Mouse (Mus musculus): ENCODE data around the gene Actr1b. TPM values are rescaled to one million over a fixed set of nuclear protein-coding genes. Genes with fewer than 3 reads are reported as not detected.

The Actr1b gene
- polyA plus RNA-seq, 1 experiment from 2014 or later = 27.3 TPM

- H3K27ac ChIP-seq (replicated peaks) = no peak overlapping the region
- H3K4me1 ChIP-seq (replicated peaks) = no peaks in the 10 kb centered on the region
- H3K9me3 ChIP-seq (replicated peaks) = no peaks in the 10 kb centered on the region
- H3K36me3 ChIP-seq (replicated peaks) = no peaks in the 10 kb centered on the region
- H3K4me3 ChIP-seq (replicated peaks) = no peak overlapping the region
- WGBS (ENCODE audit: insufficient replicate concordance) = 63% methylated on average over 5 of the region's 5 CpGs
- no peak overlapping the region for H3K9ac ChIP-seq
- no peak overlapping the region for H3K4me2 ChIP-seq
- no peak for ATAC-seq (ENCODE audit: insufficient read depth)
- peaks cover 20% of the 10 kb centered on the region for H3K27me3 ChIP-seq
Measured at GRCm38 (mm10) chr1:36739231-36739630, 25.0 kb upstream of the Actr1b start.

- Histone ChIP-seq H3K36me3 (replicated peaks) (no peaks in the 10 kb centered on the region), H3K4me2 (no peak overlapping the region), H3K27ac (replicated peaks) (no peak overlapping the region), H3K4me3 (replicated peaks) (no peak overlapping the region), H3K9ac (no peak overlapping the region), H3K9me3 (replicated peaks) (no peaks in the 10 kb centered on the region), H3K4me1 (replicated peaks) (no peaks in the 10 kb centered on the region), H3K27me3 (peaks cover 7% of the 10 kb centered on the region)
- WGBS (ENCODE audit: insufficient replicate concordance) = 8% methylated on average over 4 of the region's 4 CpGs
- no peak for ATAC-seq (ENCODE audit: insufficient read depth)
Measured at GRCm38 (mm10) chr1:36737300-36737699, 23.1 kb upstream of the Actr1b start.

GRCm38 (mm10) chr1:36724057-36724431, 9.8 kb upstream of the Actr1b start:
- Histone ChIP-seq H3K36me3 (replicated peaks) (no peaks in the 10 kb centered on the region), H3K9ac (no peak overlapping the region), H3K27me3 (no peaks in the 10 kb centered on the region), H3K27ac (replicated peaks) (no peak overlapping the region), H3K4me1 (replicated peaks) (no peaks in the 10 kb centered on the region), H3K9me3 (replicated peaks) (no peaks in the 10 kb centered on the region), H3K4me3 (replicated peaks) (no peak overlapping the region), H3K4me2 (no peak overlapping the region)
- WGBS (ENCODE audit: insufficient replicate concordance) = 73% methylated on average over 4 of the region's 4 CpGs
- ATAC-seq (ENCODE audit: insufficient read depth) = no peak

- 62% methylated on average over 16 of the region's 16 CpGs for WGBS (ENCODE audit: insufficient replicate concordance)
Measured at GRCm38 (mm10) chr1:36723146-36724056, 9.2 kb upstream of the Actr1b start.

GRCm38 (mm10) chr1:36718786-36719185, 4.6 kb upstream of the Actr1b start:
- H3K4me3 ChIP-seq (replicated peaks) = no peak overlapping the region
- WGBS (ENCODE audit: insufficient replicate concordance) = 27% methylated on average over 1 of the region's 1 CpGs
- H3K27ac ChIP-seq (replicated peaks) = no peak overlapping the region
- H3K27me3 ChIP-seq = no peaks in the 10 kb centered on the region
- no peak for ATAC-seq (ENCODE audit: insufficient read depth)
- no peaks in the 10 kb centered on the region for H3K36me3 ChIP-seq (replicated peaks)
- no peaks in the 10 kb centered on the region for H3K4me1 ChIP-seq (replicated peaks)
- no peaks in the 10 kb centered on the region for H3K9me3 ChIP-seq (replicated peaks)
- H3K4me2 ChIP-seq = no peak overlapping the region
- H3K9ac ChIP-seq = no peak overlapping the region

More at GRCm38 (mm10) chr1:36723146-36724056, 9.2 kb upstream of the Actr1b start:
- no peak overlapping the region for H3K4me2 ChIP-seq
- no peaks in the 10 kb centered on the region for H3K4me1 ChIP-seq (replicated peaks)
- no peak for ATAC-seq (ENCODE audit: insufficient read depth)
- H3K27me3 ChIP-seq = no peaks in the 10 kb centered on the region
- no peaks in the 10 kb centered on the region for H3K36me3 ChIP-seq (replicated peaks)
- H3K9ac ChIP-seq = no peak overlapping the region
- H3K27ac ChIP-seq (replicated peaks) = no peak overlapping the region
- no peaks in the 10 kb centered on the region for H3K9me3 ChIP-seq (replicated peaks)
- H3K4me3 ChIP-seq (replicated peaks) = no peak overlapping the region

GRCm38 (mm10) chr1:36711104-36711503, 3.1 kb downstream of the Actr1b start:
- Histone ChIP-seq H3K9ac (no peak overlapping the region), H3K27me3 (no peaks in the 10 kb centered on the region), H3K4me2 (no peak overlapping the region), H3K36me3 (replicated peaks) (peaks cover 17% of the 10 kb centered on the region), H3K27ac (replicated peaks) (no peak overlapping the region), H3K4me1 (replicated peaks) (peaks cover 30% of the 10 kb centered on the region), H3K4me3 (replicated peaks) (no peak overlapping the region), H3K9me3 (replicated peaks) (no peaks in the 10 kb centered on the region)
- WGBS (ENCODE audit: insufficient replicate concordance) = 79% methylated on average over 2 of the region's 2 CpGs
- no peak for ATAC-seq (ENCODE audit: insufficient read depth)

GRCm38 (mm10) chr1:36709854-36710280, 4.4 kb downstream of the Actr1b start, which contains the start of gene 4933424G06Rik:
Gene 4933424G06Rik, plus strand, starts transcription at chr1:36710149.
- WGBS (ENCODE audit: insufficient replicate concordance) = 0% methylated on average over 29 of the region's 29 CpGs
- peak within 1 kb of the TSS; percentile 80 for H3K27ac ChIP-seq (replicated peaks)
- peaks cover 30% of the 10 kb centered on the region for H3K4me1 ChIP-seq (replicated peaks)
- peak within 1 kb of the TSS; percentile 85 for H3K4me3 ChIP-seq (replicated peaks)
- no peaks in the 10 kb centered on the region for H3K27me3 ChIP-seq
- no peaks in the 10 kb centered on the region for H3K9me3 ChIP-seq (replicated peaks)
- peak; percentile 98 for ATAC-seq (ENCODE audit: insufficient read depth)
- H3K4me2 ChIP-seq = peak within 1 kb of the TSS; percentile 88
- H3K9ac ChIP-seq = peak within 1 kb of the TSS; percentile 89
- H3K36me3 ChIP-seq (replicated peaks) = peaks cover 29% of the 10 kb centered on the region

GRCm38 (mm10) chr1:36709055-36709853, 5.0 kb downstream of the Actr1b start:
- Histone ChIP-seq H3K27me3 (no peaks in the 10 kb centered on the region), H3K36me3 (replicated peaks) (peaks cover 35% of the 10 kb centered on the region), H3K9ac (peak overlapping the region; percentile 89), H3K4me3 (replicated peaks) (peak overlapping the region; percentile 85), H3K27ac (replicated peaks) (peak overlapping the region; percentile 80), H3K9me3 (replicated peaks) (no peaks in the 10 kb centered on the region), H3K4me1 (replicated peaks) (peaks cover 30% of the 10 kb centered on the region), H3K4me2 (peak overlapping the region; percentile 88)
- peak; percentile 66 for ATAC-seq (ENCODE audit: insufficient read depth)
- under 1% methylated on average over 33 of the region's 33 CpGs for WGBS (ENCODE audit: insufficient replicate concordance)

GRCm38 (mm10) chr1:36708626-36709025, 5.6 kb downstream of the Actr1b start:
- peaks cover 30% of the 10 kb centered on the region for H3K4me1 ChIP-seq (replicated peaks)
- peak overlapping the region; percentile 88 for H3K4me2 ChIP-seq
- peaks cover 40% of the 10 kb centered on the region for H3K36me3 ChIP-seq (replicated peaks)
- ATAC-seq (ENCODE audit: insufficient read depth) = no peak
- peak overlapping the region; percentile 85 for H3K4me3 ChIP-seq (replicated peaks)
- 71% methylated on average over 1 of the region's 1 CpGs for WGBS (ENCODE audit: insufficient replicate concordance)
- peak overlapping the region; percentile 89 for H3K9ac ChIP-seq
- no peaks in the 10 kb centered on the region for H3K9me3 ChIP-seq (replicated peaks)
- no peaks in the 10 kb centered on the region for H3K27me3 ChIP-seq
- H3K27ac ChIP-seq (replicated peaks) = peak overlapping the region; percentile 80

GRCm38 (mm10) chr1:36707797-36708196, 6.4 kb downstream of the Actr1b start:
- Histone ChIP-seq H3K4me1 (replicated peaks) (peaks cover 30% of the 10 kb centered on the region), H3K9ac (no peak overlapping the region; the same call in 1 of the 2 replicates), H3K9me3 (replicated peaks) (no peaks in the 10 kb centered on the region), H3K4me3 (replicated peaks) (no peak overlapping the region), H3K4me2 (0 out of 2 replicates have a peak overlapping the region, but pooled peaks have one; percentile 88), H3K27me3 (no peaks in the 10 kb centered on the region), H3K27ac (replicated peaks) (no peak overlapping the region), H3K36me3 (replicated peaks) (peaks cover 48% of the 10 kb centered on the region)
- ATAC-seq (ENCODE audit: insufficient read depth) = no peak
- WGBS (ENCODE audit: insufficient replicate concordance) = 74% methylated on average over 3 of the region's 3 CpGs

GRCm38 (mm10) chr1:36707166-36707565, 7.1 kb downstream of the Actr1b start:
- 69% methylated on average over 2 of the region's 2 CpGs for WGBS (ENCODE audit: insufficient replicate concordance)
- no peak overlapping the region for H3K27ac ChIP-seq (replicated peaks)

More at GRCm38 (mm10) chr1:36707166-36707565, 7.1 kb downstream of the Actr1b start:
- H3K36me3 ChIP-seq (replicated peaks) = peaks cover 54% of the 10 kb centered on the region
- H3K4me2 ChIP-seq = no peak overlapping the region
- H3K4me3 ChIP-seq (replicated peaks) = no peak overlapping the region
- no peak overlapping the region for H3K9ac ChIP-seq
- no peaks in the 10 kb centered on the region for H3K9me3 ChIP-seq (replicated peaks)
- H3K4me1 ChIP-seq (replicated peaks) = peaks cover 30% of the 10 kb centered on the region
- H3K27me3 ChIP-seq = no peaks in the 10 kb centered on the region
- no peak for ATAC-seq (ENCODE audit: insufficient read depth)
